Mouse (Mus musculus): Measurements from ENCODE around the gene Gm20661. TPM values are rescaled to one million over a fixed set of nuclear protein-coding genes. Genes with fewer than 3 reads are reported as not detected.
A peak's percentile ranks its signal among the peaks of the same experiment; 100 is the strongest.
"Not testable (repeated sequence)": the region's sequence is repeated elsewhere in the genome, so short reads cannot be mapped to it uniquely, and the experiment has no call there.

The Gm20661 gene
- polyA plus RNA-seq, 1 experiment = not detected

DNA sequence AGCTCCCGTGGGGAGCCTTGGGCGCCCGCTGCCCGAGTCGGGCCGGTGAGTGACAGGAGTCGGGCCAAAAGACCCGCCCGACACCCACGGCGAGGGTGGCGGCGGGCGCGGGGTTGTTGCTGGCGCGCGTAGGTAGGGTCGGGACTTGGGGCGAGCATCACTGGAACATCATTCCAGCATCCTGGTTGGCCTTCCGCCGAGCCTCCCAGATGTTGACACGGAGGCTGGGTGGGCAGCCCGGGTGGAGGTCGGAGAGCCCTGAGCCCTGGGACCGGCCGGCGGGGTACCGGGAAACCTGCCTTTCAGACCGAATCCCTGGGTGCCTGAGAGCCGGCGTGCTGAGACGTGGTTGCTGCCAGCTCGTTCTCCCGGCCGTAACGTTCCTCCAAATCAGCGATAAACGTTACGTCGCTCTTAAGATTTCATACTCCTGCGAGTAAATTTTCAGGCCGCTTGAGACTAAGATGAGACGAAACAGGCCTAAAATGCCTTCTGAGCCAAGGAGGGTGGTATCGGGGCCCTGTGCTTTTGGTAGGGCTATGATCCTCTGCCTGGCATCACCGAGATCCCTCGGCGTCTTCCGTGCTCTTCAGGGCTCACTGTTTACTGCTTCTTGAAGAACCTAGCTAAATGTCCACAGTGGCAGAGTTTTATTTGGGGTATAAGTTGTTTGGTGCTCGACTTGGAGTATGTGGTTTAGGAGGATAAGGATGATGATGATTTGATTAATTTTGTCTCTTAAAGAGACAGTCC is 20.1 kb downstream of the Gm20661 start:
- Histone ChIP-seq H3K4me3 (peak overlapping the region; percentile 45), H3K79me2 (ENCODE audit: control insufficient read depth, insufficient read depth) (peaks cover 49% of the 10 kb centered on the region), H3ac (ENCODE audit: control insufficient read depth, insufficient read length) (peak overlapping the region; percentile 62), H3K36me3 (ENCODE audit: control insufficient read depth, insufficient read depth) (no peaks in the 10 kb centered on the region), H3K4me2 (ENCODE audit: low read depth) (peak overlapping the region; percentile 94), H3K27me3 (ENCODE audit: control insufficient read depth, insufficient read depth, insufficient read length) (peaks cover 18% of the 10 kb centered on the region)
- no peak for TF ChIP-seq REST (IDR thresholded peaks at IDR 0.05; ENCODE audit: insufficient read depth, insufficient read length)
- no peak for TF ChIP-seq USF1 (IDR thresholded peaks at IDR 0.05; ENCODE audit: low read depth)
- TF ChIP-seq TCF3 (IDR thresholded peaks at IDR 0.05; ENCODE audit: insufficient read length, low read depth) = no peak
- no peak for TF ChIP-seq POLR2AphosphoS2 (IDR thresholded peaks at IDR 0.05; ENCODE audit: insufficient read length, low read depth)
- TF ChIP-seq MAX (IDR thresholded peaks at IDR 0.05; ENCODE audit: low read depth) = no peak
- TF ChIP-seq MYOD1 (IDR thresholded peaks at IDR 0.05; ENCODE audit: control insufficient read depth in 1 of 3, insufficient read length in 2 of 3, low read depth in 2 of 3) = no peak
- TF ChIP-seq POLR2A (IDR thresholded peaks at IDR 0.05; ENCODE audit: insufficient read length, low read depth) = no peak
- no peak for TF ChIP-seq CEBPB (IDR thresholded peaks at IDR 0.05; ENCODE audit: insufficient read depth, poor library complexity, severe bottlenecking)
- TF ChIP-seq SRF (IDR thresholded peaks at IDR 0.05; ENCODE audit: control insufficient read depth, insufficient read length, low read depth) = no peak
- TF ChIP-seq TCF12 (IDR thresholded peaks at IDR 0.05; ENCODE audit: insufficient read depth, poor library complexity, severe bottlenecking) = no peak
- no peak for TF ChIP-seq MYOG (IDR thresholded peaks at IDR 0.05; ENCODE audit: control insufficient read depth in 1 of 3, insufficient read depth in 1 of 3, insufficient read length in 2 of 3, low read depth in 2 of 3)
- no peak for TF ChIP-seq E2F4 (IDR thresholded peaks at IDR 0.05; ENCODE audit: insufficient read depth)

DNA sequence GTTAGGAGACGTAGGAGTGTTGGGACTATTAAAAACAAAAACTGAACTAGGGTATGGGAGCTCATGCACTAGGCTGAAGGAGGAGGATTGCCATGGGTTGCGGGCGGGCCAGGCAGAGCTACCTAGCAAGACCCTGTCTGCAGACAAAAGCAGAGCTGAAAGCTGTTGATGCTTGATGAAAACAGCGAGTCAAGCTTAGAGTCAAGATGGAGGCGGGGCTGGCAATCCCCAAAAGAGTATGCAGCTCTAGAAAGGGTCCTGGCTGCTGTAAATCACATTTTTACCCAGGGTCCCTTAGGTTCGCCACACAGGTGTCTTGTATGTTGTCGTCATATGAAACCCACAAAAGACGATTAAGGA is 20.7 kb downstream of the Gm20661 start:
- TF ChIP-seq CEBPB (IDR thresholded peaks at IDR 0.05; ENCODE audit: insufficient read depth, poor library complexity, severe bottlenecking) (no peak), MYOD1 (IDR thresholded peaks at IDR 0.05; ENCODE audit: control insufficient read depth in 1 of 3, insufficient read length in 2 of 3, low read depth in 2 of 3) (no peak), SRF (IDR thresholded peaks at IDR 0.05; ENCODE audit: control insufficient read depth, insufficient read length, low read depth) (no peak), TCF3 (IDR thresholded peaks at IDR 0.05; ENCODE audit: insufficient read length, low read depth) (no peak), E2F4 (IDR thresholded peaks at IDR 0.05; ENCODE audit: insufficient read depth) (no peak), TCF12 (IDR thresholded peaks at IDR 0.05; ENCODE audit: insufficient read depth, poor library complexity, severe bottlenecking) (no peak)
- peak overlapping the region; percentile 62 for H3ac ChIP-seq (ENCODE audit: control insufficient read depth, insufficient read length)
- H3K79me2 ChIP-seq (ENCODE audit: control insufficient read depth, insufficient read depth) = peaks cover 55% of the 10 kb centered on the region
- peaks cover 13% of the 10 kb centered on the region for H3K27me3 ChIP-seq (ENCODE audit: control insufficient read depth, insufficient read depth, insufficient read length)
- peak overlapping the region; percentile 94 for H3K4me2 ChIP-seq (ENCODE audit: low read depth)
- no peaks in the 10 kb centered on the region for H3K36me3 ChIP-seq (ENCODE audit: control insufficient read depth, insufficient read depth)
- H3K4me3 ChIP-seq = peak overlapping the region; percentile 45

DNA sequence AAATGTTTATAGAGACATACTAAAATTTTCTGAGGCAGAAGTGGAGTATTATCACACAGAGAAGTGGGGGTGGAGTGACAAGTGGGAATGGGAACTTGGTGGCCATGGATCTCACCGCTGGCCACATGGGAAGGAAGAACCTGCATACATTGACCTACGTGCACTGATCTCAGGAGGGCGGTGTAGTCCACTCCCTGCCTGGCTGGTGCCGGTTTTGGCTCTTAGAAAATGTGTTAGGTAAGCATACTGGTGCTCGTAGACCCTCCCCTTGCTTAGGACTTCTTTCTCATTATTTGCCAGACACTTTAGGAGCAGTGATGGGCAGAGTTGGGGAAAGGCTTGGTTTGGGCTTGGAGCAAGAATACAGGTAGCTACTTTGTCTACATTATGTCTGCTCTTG is 25.2 kb downstream of the Gm20661 start:
- Histone ChIP-seq H3K79me2 (ENCODE audit: control insufficient read depth, insufficient read depth) (peaks cover 93% of the 10 kb centered on the region), H3K27me3 (ENCODE audit: control insufficient read depth, insufficient read depth, insufficient read length) (no peaks in the 10 kb centered on the region), H3K36me3 (ENCODE audit: control insufficient read depth, insufficient read depth) (no peaks in the 10 kb centered on the region), H3K4me2 (ENCODE audit: low read depth) (no peak overlapping the region), H3ac (ENCODE audit: control insufficient read depth, insufficient read length) (no peak overlapping the region), H3K4me3 (no peak overlapping the region)
- TF ChIP-seq POLR2A (IDR thresholded peaks at IDR 0.05; ENCODE audit: insufficient read length, low read depth) = no peak
- no peak for TF ChIP-seq POLR2AphosphoS2 (IDR thresholded peaks at IDR 0.05; ENCODE audit: insufficient read length, low read depth)
- TF ChIP-seq REST (IDR thresholded peaks at IDR 0.05; ENCODE audit: insufficient read depth, insufficient read length) = no peak
- no peak for TF ChIP-seq TCF12 (IDR thresholded peaks at IDR 0.05; ENCODE audit: insufficient read depth, poor library complexity, severe bottlenecking)
- no peak for TF ChIP-seq E2F4 (IDR thresholded peaks at IDR 0.05; ENCODE audit: insufficient read depth)
- no peak for TF ChIP-seq SRF (IDR thresholded peaks at IDR 0.05; ENCODE audit: control insufficient read depth, insufficient read length, low read depth)
- no peak for TF ChIP-seq USF1 (IDR thresholded peaks at IDR 0.05; ENCODE audit: low read depth)

DNA sequence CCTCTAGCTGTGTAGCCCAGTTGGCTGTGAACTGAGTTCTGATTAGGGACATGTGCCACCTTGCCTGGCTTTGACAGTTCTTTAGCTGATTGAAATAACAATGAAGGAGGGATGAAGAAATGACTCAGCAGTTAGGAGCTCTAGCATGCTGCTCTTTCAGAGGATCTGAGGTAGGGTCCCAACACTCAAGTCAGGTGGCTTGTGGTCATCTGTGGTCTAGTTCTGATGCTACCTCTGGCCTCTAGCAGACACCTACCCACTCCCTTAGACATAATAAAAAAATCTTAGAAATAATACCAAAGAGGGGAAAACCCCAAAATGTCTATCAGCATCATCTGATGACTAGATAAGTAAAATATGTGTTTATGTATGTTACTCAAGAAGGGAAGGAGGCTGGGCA is 27.5 kb downstream of the Gm20661 start:
- TF ChIP-seq TCF12 (IDR thresholded peaks at IDR 0.05; ENCODE audit: insufficient read depth, poor library complexity, severe bottlenecking) = no peak
- no peak for TF ChIP-seq CEBPB (IDR thresholded peaks at IDR 0.05; ENCODE audit: insufficient read depth, poor library complexity, severe bottlenecking)
- no peak for TF ChIP-seq E2F4 (IDR thresholded peaks at IDR 0.05; ENCODE audit: insufficient read depth)
- no peak for TF ChIP-seq TCF3 (IDR thresholded peaks at IDR 0.05; ENCODE audit: insufficient read length, low read depth)
- peaks cover 69% of the 10 kb centered on the region for H3K79me2 ChIP-seq (ENCODE audit: control insufficient read depth, insufficient read depth)

DNA sequence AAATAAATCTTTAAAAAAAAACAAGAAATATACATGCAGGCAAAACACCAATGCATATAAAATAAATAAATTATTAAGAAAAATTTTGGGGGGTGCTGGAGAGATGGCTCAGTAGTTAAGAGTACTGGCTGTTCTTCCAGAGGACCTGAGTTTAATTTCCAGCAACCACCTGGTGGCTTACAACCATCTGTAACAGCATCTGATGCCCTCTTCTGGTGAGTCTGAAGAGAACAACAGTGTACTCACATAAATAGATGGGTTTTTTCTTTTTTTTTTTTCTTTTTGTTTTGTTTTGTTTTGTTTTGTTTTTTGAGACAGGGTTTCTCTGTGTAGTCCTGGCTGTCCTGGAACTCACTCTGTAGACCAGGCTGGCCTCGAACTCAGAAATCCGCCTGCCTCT is 30.7 kb downstream of the Gm20661 start:
- not testable (repeated sequence) for H3K27me3 ChIP-seq (ENCODE audit: control insufficient read depth, insufficient read depth, insufficient read length); H3K36me3 ChIP-seq (ENCODE audit: control insufficient read depth, insufficient read depth); H3K4me2 ChIP-seq (ENCODE audit: low read depth); H3K4me3 ChIP-seq; H3ac ChIP-seq (ENCODE audit: control insufficient read depth, insufficient read length)
- peaks cover 40% of the 10 kb centered on the region for H3K79me2 ChIP-seq (ENCODE audit: control insufficient read depth, insufficient read depth)

More for the DNA sequence above, 27.5 kb downstream of the Gm20661 start:
- no peak overlapping the region for H3ac ChIP-seq (ENCODE audit: control insufficient read depth, insufficient read length)
- no peak overlapping the region for H3K4me2 ChIP-seq (ENCODE audit: low read depth)
- H3K4me3 ChIP-seq = no peak overlapping the region
- no peaks in the 10 kb centered on the region for H3K36me3 ChIP-seq (ENCODE audit: control insufficient read depth, insufficient read depth)
- no peaks in the 10 kb centered on the region for H3K27me3 ChIP-seq (ENCODE audit: control insufficient read depth, insufficient read depth, insufficient read length)

All from myocyte (in vitro differentiated cells).